Mouse (Mus musculus) spleen, postnatal 4 days (tissue): ENCODE measurements around the gene Foxo1.

Source experiments
- DNase-seq, 2 experiments: peaks; one replicate each; pipeline ENCODE4 v3.0.0; 2022; ENCODE audit warnings: low spot score in 2 of 2

Gene Foxo1

DNA sequence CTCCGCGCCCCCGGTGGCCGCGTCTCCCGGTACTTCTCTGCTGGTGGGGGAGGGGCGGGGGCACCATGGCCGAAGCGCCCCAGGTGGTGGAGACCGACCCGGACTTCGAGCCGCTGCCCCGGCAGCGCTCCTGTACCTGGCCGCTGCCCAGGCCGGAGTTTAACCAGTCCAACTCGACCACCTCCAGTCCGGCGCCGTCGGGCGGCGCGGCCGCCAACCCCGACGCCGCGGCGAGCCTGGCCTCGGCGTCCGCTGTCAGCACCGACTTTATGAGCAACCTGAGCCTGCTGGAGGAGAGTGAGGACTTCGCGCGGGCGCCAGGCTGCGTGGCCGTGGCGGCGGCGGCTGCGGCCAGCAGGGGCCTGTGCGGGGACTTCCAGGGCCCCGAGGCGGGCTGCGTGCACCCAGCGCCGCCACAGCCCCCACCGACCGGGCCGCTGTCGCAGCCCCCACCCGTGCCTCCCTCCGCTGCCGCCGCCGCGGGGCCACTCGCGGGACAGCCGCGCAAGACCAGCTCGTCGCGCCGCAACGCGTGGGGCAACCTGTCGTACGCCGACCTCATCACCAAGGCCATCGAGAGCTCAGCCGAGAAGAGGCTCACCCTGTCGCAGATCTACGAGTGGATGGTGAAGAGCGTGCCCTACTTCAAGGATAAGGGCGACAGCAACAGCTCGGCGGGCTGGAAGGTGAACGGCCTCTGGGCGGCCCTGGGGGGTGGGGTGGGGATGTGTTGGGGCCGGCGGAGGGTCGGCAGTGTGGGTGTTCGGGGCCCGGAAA is 789 bp downstream of the Foxo1 start:
- peak; percentile 24 to 77 for DNase-seq

DNA sequence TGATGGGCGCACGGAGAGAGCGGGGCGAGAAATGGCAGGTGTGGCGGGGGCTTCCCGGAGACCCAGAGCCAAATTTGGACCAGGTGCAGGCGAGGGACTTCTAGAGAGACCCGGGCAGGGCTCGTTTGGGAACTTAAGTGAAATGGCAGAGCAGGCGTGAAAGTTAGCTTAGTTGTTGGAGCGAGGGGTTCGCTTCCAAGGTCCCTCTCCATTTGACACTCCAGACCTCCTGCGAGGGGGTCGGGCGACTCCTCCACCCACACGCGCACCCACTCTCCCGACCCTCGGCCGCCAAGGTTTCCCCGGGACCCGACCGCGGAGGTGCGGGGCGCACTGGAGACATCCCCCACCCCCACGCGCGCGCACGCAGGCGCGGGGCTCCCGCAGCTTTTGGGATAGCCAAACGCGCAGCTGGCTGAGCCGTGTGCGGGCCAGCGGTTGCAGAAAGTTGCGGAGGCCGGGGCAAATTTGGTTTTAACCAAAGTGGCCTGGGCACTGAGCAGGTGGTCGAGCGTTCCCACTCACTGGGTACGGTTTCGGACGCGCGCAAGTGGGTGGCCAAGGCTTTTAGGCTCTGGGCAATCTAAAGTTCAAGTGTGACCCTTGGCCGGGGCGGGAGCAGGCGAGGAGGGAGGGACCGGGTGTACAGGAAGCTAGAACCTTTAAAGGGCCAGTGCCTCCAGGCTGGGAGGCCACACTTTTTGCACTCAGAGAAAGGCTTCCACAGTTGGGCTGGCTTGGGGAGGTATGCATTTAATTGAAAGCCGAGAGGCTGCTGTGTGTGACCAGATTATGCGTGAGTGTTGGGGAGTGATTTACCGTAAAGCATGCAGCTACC is 1.6 kb downstream of the Foxo1 start:
- peak; percentile 57 to 76 for DNase-seq

GRCm38 (mm10) chr3:52270511-52270910 is 2.4 kb downstream of the Foxo1 start:
- no peak for DNase-seq

GRCm38 (mm10) chr3:52271376-52271775 is 3.2 kb downstream of the Foxo1 start:
- DNase-seq = no peak

- DNase-seq = no peak
Observed at GRCm38 (mm10) chr3:52272376-52272865, 4.3 kb downstream of the Foxo1 start.

- DNase-seq = no peak
Observed at GRCm38 (mm10) chr3:52274475-52274874, 6.3 kb downstream of the Foxo1 start.

DNA sequence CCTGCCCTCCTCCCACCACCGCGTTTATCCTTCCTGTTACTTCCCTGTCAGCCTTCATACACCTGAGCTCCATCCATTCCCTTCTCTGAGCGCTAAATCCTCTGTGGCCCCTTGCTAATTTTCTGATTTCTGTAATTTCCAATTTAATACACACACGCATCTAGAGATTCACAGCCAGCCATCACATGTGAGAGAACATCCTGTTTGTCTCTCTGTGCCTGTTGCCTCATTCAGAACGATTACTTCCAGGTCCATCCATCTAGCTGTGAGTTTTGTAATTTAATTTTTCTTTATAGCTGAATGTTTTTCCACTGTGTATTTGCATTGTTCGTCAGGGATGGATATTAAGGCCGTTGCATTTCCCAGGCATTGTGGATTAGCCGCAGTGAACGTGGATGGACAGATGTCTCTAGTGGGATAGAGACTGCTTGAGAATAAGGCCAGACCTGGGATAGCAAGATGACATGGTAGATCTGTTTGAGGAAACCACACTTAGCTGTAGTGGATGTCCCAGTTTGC is 7.0 kb downstream of the Foxo1 start:
- DNase-seq = no peak

GRCm38 (mm10) chr3:52280681-52281080 is 12.5 kb downstream of the Foxo1 start:
- DNase-seq = no peak

DNA sequence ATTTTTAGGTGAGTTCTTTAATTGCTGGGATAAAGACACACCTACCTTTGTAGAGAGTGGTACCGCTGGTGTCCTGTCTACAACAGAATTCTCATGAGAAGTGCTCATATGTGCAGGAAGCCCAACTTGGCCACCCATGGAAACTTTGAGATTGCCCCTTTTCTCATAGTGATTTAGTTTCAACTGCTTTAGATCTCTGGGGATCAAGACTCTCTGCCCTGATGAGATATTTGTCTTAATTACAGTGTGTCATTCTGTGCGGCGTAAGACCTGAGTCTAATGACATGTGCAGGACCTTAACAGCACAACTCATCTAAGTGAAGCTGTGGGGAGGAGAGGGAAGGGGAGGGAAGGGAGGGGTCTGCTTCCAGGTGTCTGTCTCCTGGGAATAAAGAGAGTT is 13.7 kb downstream of the Foxo1 start:
- no peak for DNase-seq

DNA sequence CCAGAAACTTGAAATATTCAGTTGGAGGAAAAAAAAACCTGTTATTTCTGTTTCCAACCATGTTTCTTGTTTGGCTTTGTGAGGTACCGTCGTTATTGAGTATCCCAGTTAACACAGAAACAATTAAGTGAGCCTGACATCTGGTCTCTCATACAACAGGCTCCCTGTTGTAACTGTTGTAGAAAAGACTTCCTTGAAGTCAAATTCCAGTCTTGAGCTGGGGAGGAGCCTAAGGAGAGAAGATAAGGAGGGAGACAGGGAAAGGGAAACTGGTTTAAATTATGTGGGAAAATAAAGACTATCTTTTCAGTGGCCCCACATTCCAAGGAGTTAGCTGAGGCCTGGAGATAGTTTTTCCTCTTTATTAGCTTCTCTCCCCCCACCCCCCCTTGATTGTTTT is 14.2 kb downstream of the Foxo1 start:
- no peak for DNase-seq

GRCm38 (mm10) chr3:52283521-52283920 is 15.4 kb downstream of the Foxo1 start:
- no peak for DNase-seq

DNA sequence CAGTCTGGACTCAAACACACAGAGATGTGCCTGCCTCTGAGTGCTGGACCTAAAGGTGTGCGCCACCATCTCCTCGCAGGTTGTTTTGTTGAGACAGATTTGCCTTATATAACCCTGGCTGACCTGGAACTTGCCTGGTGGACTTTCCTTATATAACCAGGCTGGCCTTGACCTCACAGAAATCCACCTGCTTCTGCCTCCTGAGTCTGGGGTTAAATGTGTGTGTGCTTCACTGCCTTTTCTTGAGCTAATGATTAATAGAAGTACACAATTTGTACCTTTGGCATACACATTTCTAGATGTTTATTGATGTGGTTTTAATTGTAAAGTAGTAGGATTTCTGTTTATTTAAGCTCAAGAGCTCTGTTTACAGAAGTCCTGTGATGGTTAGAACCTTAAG is 22.7 kb downstream of the Foxo1 start:
- DNase-seq = no peak

DNA sequence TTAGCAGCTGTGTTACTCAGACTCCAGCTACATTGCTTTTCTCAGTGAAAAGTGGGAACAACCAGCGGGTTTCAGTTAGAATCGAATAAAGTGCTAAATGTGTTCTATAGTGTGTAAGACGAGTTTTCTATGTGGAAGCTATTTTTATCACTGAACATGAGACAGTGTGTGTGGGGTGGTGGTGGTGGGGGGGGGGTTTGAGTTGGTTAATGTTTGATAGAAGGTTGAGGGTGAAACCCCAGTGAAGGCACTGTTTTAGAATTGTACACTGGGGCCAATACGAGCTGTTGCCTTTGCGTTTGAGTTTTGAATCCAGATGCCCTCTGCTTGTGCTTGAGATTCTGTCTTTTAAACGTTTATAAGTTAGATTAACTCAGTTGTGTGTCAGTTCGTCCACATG is 24.4 kb downstream of the Foxo1 start:
- DNase-seq = no peak

DNA sequence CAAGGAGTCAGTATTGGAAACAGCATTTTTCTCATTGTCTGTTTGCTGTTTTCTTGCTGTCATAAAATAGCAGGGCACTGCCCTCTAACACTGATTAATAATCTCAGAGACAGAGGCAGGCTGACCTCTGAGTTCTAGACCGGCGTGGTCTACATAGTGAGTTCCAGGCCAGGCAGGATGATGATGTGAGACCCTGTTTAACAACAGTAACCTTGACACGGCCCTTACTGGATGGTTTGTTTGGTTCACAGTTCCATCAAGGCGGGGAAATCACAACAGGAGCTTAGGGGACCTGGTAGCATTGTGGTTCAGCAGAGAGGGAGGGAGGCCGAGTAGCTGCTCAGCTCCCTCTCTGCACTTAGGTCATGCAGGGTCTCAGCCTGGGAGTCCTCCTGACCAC is 25.8 kb downstream of the Foxo1 start:
- DNase-seq = no peak

- DNase-seq = no peak
Observed at GRCm38 (mm10) chr3:52295688-52296087, 27.6 kb downstream of the Foxo1 start.

DNA sequence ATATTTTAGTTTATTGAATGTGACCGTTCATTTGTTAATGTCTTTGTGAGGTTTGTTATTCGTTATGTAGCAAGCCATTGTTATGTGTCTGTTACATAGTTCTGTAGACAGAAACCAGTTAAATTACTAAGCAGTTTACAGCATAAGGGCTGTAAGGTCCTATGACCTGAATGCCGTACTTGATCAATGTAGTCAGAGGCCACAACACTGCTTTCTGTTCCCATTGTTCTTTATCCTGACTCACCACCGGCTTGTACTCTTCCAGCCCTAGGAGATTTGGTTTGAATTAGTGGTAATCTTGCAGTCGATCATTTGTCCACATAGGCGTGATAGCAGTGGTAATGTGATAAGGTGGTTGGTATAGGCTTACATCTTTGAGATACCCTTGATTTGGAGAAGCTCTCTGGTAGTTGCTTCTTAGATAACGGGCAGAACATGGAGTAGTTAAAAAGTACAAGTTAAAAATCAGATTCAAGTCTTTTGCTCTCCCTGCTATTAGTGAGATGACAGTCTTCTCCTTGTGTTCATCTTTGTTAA is 28.2 kb downstream of the Foxo1 start:
- DNase-seq = no peak

GRCm38 (mm10) chr3:52297291-52298018 is 29.3 kb downstream of the Foxo1 start:
- no peak for DNase-seq

- DNase-seq = no peak
Observed at GRCm38 (mm10) chr3:52298683-52299082, 30.5 kb downstream of the Foxo1 start.

- no peak for DNase-seq
Observed at GRCm38 (mm10) chr3:52299376-52299775, 31.2 kb downstream of the Foxo1 start.

GRCm38 (mm10) chr3:52300517-52300916 is 32.4 kb downstream of the Foxo1 start:
- DNase-seq = no peak

GRCm38 (mm10) chr3:52303301-52303700 is 35.2 kb downstream of the Foxo1 start:
- no peak for DNase-seq
